Mouse (Mus musculus) embryo, embryonic 11 days (tissue): ENCODE results near the gene Fbxo46.
A peak's percentile ranks its signal among the peaks of the same experiment; 100 is the strongest.
"Not testable (repeated sequence)": the region's sequence is repeated elsewhere in the genome, so short reads cannot be mapped to it uniquely, and the experiment has no call there.

Experiments used
- DNase-seq: peaks from one replicate; pipeline ENCODE4 v3.0.0-alpha.2; 2015

Gene Fbxo46

GRCm38 (mm10) chr7:19119631-19120429, at the start of gene Fbxo46:
TSS of gene Fbxo46 (plus strand) at chr7:19119859.
- DNase-seq, result peak; percentile 97

GRCm38 (mm10) chr7:19071024-19071423, 48.6 kb upstream of the Fbxo46 start:
- not testable (repeated sequence) for DNase-seq

GRCm38 (mm10) chr7:19073504-19073903, 46.2 kb upstream of the Fbxo46 start:
- DNase-seq, result no peak

GRCm38 (mm10) chr7:19074494-19074893, 45.2 kb upstream of the Fbxo46 start:
- DNase-seq, result no peak

- DNase-seq, result no peak
Measured at GRCm38 (mm10) chr7:19075231-19075630, 44.4 kb upstream of the Fbxo46 start.

GRCm38 (mm10) chr7:19075723-19076585, 43.7 kb upstream of the Fbxo46 start, which contains the start of gene Dmwd:
TSS of gene Dmwd (plus strand) at chr7:19076227.
- peak; percentile 99 for DNase-seq

GRCm38 (mm10) chr7:19076586-19076991, 43.1 kb upstream of the Fbxo46 start:
- DNase-seq, result peak; percentile 30

- no peak for DNase-seq
Measured at GRCm38 (mm10) chr7:19077761-19078160, 41.9 kb upstream of the Fbxo46 start.

- DNase-seq, result no peak
Measured at GRCm38 (mm10) chr7:19078732-19079131, 40.9 kb upstream of the Fbxo46 start.

- DNase-seq, result no peak
Measured at GRCm38 (mm10) chr7:19080451-19080950, 39.2 kb upstream of the Fbxo46 start.

GRCm38 (mm10) chr7:19082171-19082570, 37.5 kb upstream of the Fbxo46 start:
- no peak for DNase-seq

GRCm38 (mm10) chr7:19083096-19083495, 36.6 kb upstream of the Fbxo46 start:
- DNase-seq, result no peak

GRCm38 (mm10) chr7:19083701-19084100, 36.0 kb upstream of the Fbxo46 start, which contains the start of gene Dmpk:
TSS of gene Dmpk (plus strand) at chr7:19083849.
- DNase-seq, result no peak

GRCm38 (mm10) chr7:19084277-19084771, 35.3 kb upstream of the Fbxo46 start:
- no peak for DNase-seq

- no peak for DNase-seq
Measured at GRCm38 (mm10) chr7:19084921-19085473, 34.7 kb upstream of the Fbxo46 start.

GRCm38 (mm10) chr7:19085495-19085894, 34.2 kb upstream of the Fbxo46 start:
- DNase-seq, result no peak

GRCm38 (mm10) chr7:19086042-19086441, 33.6 kb upstream of the Fbxo46 start:
- peak; percentile 72 for DNase-seq

- no peak for DNase-seq
Measured at GRCm38 (mm10) chr7:19086760-19087159, 32.9 kb upstream of the Fbxo46 start.

- DNase-seq, result peak; percentile 83
Measured at GRCm38 (mm10) chr7:19088813-19089212, 30.8 kb upstream of the Fbxo46 start.

- DNase-seq, result no peak
Measured at GRCm38 (mm10) chr7:19091913-19092312, 27.7 kb upstream of the Fbxo46 start.

GRCm38 (mm10) chr7:19092381-19093173, 27.1 kb upstream of the Fbxo46 start:
- peak; percentile 86 for DNase-seq

GRCm38 (mm10) chr7:19093174-19093521, 26.5 kb upstream of the Fbxo46 start:
- peak; percentile 89 for DNase-seq
